Mouse (Mus musculus) MN1 (cell line): Measurements from ENCODE around the gene Gltpd2.
"Not testable (repeated sequence)": the region's sequence is repeated elsewhere in the genome, so short reads cannot be mapped to it uniquely, and the experiment has no call there.

Source experiments
- DNase-seq: peaks from one replicate; pipeline ENCODE4 v3.0.0-alpha.2; 2016; ENCODE audit warnings: low spot score

Gene Gltpd2

DNA sequence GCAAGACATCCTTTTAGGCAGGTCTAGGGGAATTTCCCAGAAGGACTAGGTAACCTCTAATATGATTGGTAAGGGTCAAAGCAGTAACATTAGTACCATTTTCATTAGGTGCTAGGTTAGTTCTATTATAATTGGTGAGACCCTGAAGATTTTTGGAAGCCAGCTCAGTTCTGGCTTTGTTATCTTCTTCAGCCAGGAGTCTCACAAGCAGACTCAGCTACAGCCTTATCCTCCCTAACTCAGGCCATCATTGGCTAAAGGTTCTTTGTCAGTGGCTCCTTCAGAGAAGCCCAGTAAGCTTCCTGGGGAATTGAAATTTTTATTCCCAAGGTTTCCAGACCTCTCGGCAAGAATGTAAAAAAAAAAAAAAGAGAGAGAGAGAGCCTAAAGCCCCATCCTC, 560 bp upstream of the Gltpd2 start:
- no peak for DNase-seq

DNA sequence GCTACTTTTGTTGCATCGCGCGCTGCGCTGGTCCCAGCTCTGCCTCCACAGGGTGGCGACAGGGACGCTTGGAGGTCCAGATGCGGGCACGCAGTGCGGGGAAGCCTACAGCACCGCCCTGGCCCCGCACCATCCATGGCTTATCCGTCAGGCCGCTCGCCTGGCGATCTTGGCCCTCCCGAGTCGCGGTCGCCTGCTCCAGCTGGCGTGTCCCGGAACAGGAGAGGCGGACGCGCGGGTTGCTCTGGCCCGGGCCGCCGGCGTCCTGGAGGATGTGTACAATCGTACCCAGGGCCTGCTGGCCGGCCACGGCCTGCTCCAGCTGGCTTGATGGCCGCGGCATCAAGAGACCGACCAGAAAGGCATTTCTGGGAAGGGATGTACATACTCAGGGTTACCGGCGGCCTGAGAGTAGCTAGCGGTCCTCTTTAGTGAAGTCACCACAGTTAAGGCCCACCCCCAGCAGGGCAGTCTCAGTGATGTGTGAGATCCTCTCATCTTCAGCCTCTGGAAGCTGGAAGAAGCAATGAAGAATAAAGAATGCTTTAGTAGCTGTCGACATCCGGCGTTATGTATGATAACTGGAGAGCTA, 1.3 kb downstream of the Gltpd2 start:
- DNase-seq, result peak; percentile 75

DNA sequence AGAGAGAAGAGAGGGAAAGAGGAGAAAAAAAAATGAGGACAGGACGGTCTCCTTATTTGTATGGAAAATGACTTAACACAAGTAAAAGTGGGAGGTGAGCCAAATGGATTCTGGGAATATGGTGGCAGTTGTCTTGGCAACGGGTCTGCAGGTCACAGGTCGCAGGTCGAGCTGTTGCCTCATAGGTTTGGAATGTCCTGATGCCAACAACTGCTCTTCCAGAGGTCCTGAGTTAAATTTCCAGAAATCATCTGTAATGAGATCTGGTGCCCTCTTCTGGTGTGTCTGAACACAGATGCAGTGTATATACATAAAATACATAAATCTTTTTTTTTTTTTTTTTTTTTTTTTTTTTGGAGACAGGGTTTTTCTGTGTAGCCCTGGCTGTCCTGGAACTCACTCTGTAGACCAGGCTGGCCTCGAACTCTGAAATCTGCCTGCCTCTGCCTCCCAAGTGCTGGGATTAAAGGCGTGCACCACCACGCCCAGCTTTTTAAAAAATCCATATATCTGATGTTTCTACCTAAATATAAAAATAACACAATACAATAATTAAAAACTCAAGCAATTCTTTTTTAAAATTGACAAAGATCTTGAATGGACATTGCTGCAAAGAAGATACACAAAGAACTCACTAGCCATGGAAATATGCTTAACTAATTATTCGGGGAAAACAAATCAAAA, 4.5 kb downstream of the Gltpd2 start:
- not testable (repeated sequence) for DNase-seq

DNA sequence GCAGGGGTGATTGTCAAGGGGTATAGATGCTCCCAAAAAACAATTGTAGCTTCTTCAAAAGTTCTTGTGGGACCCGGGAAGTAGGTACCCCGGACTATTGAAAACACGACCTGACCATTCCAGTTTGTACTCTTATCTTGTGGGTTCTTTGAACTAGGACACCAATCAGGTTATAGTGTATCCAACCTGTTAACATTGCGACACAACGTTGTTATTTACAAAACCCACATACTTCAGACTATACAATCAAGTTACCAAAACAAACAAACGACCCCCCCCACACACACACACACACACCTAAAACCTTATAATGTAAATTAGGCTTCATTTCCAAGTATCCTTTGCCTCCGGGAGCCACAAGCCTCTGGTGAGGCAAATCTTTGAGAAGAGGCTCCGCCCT, 5.8 kb downstream of the Gltpd2 start:
- DNase-seq, result no peak

DNA sequence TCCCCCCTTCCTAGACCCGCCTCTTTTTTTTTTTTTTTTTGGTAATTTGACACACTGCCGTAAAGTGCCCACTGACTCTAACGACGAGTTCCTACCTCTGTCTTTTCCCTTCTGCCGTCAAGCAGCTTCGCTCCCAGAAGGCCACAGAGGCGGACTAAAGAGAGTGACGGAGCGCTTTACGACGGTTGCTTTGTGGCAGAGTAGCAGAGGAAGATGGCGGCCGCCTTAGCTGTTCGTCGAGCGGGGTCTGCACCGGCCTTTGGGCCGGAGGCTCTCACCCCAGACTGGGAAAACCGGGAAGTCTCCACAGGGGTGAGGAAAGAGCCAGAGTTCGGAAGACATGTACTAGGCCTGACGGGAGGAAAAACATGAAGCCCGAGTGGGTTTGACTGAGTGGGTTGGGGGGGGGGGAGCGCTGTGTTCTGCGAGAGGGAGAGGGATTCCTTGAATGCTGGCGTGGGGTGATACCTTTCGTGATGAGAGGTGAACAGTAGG, 6.2 kb downstream of the Gltpd2 start, which contains the start of gene Psmb6:
TSS of gene Psmb6 (plus strand) at position 184 of the 495 bp plus-strand sequence.
- DNase-seq, result peak; percentile 96

DNA sequence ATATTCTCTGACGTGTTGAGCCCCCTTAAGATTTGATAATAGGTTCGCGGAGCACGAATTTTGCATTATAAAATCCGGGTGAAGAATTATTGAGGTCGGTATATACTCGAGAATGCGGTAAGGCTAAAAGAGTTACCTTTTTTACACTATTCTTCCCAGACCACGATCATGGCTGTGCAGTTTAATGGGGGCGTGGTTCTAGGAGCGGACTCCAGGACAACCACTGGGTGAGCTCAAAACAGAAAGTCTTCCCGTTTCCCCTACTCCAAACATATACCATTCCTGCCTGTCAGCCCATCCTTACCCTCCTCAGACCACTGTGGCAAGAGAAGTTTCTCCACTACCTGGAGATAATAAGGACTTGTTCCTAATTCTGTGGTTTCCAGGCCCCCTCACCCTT, 6.7 kb downstream of the Gltpd2 start:
- peak; percentile 62 for DNase-seq

DNA sequence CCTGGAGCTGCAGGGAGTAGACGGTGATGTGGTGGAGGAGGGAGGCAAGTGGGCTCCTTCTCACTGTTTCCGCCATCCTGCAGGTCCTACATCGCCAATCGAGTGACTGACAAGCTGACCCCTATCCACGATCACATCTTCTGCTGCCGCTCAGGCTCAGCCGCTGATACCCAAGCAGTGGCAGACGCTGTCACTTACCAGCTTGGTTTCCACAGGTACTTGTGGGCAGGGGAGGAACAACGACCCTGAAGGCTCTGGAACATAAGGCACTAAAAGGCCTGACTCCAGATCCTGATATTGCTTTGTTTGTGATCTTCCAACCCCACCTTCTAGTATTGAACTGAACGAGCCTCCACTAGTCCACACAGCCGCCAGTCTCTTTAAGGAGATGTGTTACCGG, 7.2 kb downstream of the Gltpd2 start:
- no peak for DNase-seq

DNA sequence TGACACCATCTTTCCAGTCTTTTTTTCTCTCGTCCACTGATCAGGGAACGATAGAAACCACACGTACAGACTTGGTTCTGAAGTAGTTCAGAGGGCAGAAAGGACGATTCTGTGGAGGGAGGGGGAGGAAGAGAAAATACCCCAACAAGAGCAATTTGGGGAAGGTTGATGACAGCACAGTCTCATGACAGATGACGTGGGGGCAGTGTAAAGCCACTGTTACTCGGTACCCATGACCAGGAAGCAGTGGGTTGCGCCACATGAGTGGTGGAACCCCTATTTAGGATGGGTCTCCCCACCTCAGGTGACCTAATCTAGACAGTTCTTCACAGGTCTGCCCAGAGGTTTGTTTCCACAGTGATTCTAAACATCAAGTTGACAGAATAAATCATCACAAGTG, 9.6 kb downstream of the Gltpd2 start:
- DNase-seq, result no peak

DNA sequence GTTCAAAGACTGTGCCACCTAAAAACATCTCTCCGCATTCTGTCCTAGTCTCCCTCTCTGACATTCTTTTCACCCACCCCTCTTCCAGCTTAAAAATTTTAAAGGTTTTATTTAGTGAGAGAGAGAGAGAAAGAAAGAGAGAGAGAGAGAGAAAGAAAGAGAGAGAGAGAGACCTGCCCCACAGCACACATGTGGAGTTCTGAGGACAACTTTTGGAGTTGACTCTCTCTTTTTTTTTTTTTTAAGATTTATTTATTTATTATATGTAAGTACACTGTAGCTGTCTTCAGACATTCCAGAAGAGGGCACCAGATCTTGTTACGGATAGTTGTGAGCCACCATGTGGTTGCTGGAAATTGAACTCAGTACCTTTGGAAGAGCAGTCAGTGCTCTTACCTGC, 12.1 kb downstream of the Gltpd2 start:
- DNase-seq, result not testable (repeated sequence)

DNA sequence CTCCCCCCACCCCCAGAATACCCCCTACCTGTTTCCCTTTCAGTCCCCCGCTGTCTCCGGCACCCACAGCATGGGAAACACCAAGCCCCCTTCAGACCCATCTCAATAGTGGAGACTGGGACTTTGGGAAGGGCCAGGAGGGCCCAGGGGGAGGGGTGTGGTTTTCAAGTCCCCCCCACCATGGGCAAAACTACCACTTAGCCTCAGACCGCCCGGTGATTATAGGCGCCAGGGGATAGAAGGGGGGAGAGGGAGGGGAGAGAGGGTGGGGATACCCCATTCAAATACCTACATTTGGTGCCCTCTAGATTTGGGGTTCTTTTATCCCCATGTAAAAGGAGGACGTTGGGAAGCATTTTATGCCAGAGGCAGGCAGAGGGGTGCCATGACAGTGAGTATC, 13.8 kb downstream of the Gltpd2 start, which contains the start of gene Gm40193:
TSS of gene Gm40193 (minus strand) at position 101 of the 400 bp plus-strand sequence.
- DNase-seq, result no peak

DNA sequence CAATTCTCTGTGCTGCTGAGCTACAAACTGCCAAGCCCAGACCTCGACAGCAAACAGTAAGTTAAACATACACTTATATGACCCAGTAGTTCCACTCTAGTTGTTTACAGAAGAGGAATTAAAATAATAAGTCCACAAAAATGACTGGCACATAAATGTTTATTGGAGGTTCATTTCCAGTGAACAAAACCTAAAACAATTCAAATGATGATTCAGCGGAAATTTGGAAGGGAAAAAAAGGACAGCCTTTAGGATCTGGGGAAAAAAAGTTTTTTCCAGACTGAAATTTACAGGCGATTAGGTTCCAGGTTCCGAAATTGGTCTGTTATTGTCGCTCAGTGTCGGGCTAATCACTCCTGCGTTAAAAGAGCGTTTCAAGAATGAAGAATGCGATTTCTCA, 20.4 kb downstream of the Gltpd2 start:
- DNase-seq, result no peak

DNA sequence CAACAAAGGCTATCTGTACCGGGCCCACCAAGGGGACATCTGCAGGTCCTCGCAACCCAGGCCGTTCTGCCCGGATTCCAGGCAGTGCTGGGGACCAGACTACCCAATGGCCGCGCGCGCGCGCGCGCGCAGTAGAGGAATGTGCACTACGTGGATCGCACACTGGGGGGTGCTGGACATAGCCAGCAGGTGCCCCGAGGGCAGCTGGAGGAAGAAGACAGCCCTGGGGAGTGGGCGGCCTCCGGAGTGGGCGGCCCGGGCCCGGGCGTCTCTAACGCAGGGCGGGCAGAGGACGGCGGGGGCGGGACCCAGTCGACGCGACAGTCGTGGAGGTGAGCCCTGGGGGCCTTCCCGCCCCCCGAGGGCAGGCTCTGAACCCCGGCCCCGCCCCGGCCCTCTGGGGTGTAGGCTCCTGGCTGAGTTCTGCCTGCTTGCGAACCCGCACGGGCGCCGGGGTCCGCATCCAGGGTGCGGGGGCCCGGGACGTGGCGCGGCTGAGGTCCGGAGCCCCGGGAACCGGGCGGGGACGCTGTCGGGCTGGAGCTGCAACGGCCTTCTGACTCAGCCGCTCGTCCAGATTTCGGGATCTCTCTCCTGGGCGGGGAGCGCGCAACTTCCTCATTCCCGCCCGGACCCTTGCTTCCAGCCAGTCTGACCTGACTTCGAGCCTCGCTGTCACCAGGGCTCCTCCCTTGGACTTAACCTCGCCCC, 21.0 kb downstream of the Gltpd2 start, which contains the start of gene Pld2:
TSS of gene Pld2 (plus strand) at position 188 of the 711 bp plus-strand sequence.
- DNase-seq, result peak; percentile 82

DNA sequence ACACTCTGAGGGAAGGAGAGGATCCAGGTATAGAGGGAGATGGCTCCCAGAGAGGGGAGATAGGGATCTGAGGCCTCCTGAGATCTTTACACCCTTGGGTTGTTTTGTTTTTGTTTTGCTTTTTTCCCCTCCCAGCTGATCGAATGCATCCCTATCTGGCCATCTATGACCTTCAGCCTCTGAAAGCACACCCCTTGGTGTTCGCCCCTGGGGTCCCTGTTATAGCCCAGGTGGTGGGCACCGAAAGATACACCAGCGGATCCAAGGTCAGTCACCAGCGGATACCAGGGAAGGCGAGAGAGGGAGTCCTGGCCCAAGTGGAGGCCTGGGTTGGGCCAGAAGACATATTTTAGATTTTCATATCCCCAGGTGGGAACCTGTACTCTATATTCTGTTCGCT, 21.9 kb downstream of the Gltpd2 start:
- DNase-seq, result no peak

DNA sequence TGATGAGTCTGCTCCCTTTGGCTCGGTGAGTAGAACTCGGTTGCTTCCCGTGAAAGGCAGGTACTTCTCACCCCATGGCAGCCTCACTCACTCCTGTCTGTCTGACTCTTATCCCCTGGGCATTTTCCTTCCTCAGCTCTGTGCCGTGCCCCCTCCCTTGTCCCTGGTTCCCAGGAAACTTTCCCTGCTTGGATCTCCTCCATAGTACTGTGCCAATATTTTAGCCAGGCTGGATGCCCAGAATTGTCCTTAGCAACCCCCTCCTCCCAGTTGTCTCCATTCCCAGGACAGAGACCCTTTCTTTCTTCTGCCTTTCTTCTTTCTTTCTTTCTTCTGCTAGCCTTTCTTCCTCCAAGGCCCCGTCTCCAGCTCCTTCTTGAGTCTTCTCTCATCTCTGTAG, 22.4 kb downstream of the Gltpd2 start:
- DNase-seq, result no peak

DNA sequence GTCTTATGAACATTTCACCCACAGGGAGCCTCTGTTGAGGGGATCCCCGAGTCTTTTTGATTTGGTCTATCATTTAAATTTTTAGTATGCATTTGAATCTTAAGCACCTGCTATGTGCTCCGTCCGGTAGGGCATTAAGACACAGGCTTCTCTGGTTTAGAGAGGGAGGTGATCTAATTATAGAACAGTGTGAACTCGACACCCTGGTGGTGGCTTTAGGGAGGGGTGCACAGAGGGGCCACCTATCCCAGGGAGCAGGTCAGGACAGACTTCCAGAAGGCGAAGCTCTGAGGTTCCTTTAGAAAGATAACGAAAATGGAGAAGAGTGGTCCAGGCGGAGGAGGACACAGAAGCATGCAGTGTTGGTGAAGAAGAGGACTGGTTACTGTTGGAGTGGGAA, 25.5 kb downstream of the Gltpd2 start:
- no peak for DNase-seq

DNA sequence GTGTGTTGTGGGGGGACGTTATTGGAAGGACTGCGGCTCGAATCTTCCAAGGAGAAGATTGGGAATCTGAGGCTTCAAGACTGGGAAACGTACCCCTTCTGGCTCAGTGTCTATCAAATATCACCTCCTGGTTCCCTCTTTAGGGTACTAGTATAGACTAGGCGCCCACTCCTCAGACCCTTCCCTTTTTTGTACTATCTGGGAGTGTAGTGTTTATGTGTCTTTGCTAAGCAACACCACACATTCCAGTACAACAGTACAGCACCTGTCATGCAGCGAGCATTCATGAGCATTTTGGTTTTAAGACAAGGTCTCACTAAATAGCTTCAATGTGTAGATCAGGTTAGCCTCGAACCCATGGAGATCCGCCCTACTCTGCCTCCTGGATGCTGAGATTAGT, 32.5 kb downstream of the Gltpd2 start:
- DNase-seq, result no peak

DNA sequence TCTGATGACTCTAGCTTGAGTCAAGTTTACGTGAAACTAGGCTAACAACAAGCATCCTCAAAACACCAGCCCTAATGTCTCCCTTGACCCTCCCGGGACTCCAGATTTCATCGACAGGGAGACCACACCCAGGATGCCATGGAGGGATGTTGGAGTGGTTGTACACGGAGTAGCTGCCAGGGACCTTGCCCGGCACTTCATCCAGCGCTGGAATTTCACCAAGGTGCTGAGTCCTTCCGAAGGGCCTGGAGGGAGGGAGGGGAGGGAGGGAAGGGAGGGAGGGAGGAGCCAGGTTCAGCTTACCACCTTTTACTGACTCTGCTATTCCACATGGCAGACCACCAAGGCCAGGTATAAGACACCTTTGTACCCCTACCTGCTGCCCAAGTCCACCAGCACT, 34.9 kb downstream of the Gltpd2 start:
- DNase-seq, result no peak

DNA sequence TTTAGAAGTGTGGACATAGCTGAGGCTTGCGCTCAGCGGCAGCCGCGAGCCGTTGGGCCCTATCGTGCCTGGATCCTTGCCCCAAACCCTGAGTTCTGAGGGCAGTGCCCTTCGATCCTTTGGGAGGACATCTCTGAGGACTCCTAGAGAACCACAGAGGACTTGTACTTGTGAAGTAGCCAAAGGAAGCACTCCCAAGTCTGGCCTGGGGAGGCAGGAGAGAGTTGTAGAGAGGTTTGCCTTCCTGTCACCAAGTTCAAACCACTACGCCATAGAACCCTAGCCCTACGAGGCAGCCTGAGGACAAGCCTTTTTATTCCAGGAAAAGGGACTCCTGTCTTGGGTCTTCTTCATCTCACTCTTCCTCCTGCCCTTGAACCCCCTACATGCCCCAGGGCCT, 38.5 kb downstream of the Gltpd2 start:
- no peak for DNase-seq

DNA sequence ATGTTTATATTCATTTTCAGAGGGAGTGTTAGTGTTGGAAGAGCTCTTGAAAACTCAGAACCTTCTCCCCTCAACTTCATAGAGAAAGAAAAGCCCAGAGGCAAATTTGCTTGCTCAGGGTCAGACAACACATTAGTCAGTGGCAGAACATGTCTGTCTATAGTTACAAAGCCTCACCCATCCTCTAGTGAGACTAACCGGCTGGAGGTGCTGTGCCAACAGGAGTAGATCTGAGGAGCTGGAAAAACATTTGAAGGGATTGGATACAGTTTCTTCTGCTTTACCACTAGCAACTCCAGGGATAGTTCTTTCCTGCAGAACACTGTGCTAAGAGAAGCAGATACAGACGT, 42.9 kb downstream of the Gltpd2 start:
- DNase-seq, result no peak

DNA sequence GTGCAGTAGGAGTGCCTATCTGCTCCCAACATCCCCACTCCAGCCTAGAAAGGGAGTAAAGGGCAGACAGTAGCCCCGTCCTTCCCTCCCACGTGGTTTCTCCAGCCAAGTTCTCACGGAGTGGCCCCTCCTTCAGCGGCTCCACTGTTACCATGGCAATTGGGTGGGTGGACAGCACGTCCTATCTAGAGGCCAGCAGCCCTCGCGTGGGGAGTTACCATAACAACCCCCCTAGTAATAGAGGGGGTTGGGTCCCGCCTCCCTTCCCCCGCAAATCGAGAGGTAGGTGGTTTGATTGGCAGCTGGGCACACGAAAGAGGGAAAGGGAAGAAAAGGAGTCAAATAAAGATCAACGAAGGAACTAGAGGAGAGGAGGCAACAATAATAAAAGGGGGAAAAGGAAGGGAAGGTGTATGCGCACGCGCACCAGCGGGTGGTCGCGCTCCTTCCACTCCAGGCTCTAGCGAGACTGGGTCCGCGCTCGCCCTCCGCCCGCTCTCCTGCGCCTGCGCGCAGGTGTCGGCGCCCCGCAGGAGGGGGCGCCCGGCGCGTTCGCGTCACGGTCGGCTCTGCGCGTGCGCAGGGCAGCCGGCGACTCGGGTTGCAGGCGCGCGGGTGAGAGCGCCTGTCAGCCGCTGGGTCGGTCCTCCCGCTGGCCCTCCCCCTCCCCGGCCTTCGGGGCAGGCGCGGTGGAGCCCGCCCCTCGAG, 43.4 kb downstream of the Gltpd2 start, which contains the start of gene Mink1:
TSS of gene Mink1 (plus strand) at position 595 of the 708 bp plus-strand sequence.
- DNase-seq, result peak; percentile 92

DNA sequence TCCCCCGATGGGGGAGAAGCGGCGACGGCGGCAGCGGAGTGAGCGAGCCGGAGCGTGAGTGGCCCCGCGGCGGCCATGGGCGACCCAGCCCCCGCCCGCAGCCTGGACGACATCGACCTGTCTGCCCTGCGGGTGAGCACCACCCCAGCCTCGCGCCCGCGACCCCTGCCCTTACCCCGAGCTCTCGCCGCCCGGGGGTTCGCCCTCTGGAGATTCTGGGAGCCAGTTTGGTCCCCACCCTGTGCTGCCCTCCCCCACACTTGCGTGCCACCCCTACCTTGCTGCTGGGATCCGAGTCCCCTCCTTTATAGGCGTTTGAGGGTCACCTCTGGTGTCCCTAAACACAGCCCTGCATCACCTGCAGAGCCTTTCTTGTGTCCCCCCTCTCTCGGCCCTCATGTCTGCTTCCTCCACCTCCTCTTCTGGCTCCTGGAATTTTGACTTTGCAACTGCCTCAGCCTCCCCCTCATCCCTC, 44.0 kb downstream of the Gltpd2 start:
- DNase-seq, result no peak
